Mouse (Mus musculus) hematopoietic stem cell, adult 5-6 weeks (primary cell): ENCODE data around the gene Bmp6. TPM values are rescaled to one million over a fixed set of nuclear protein-coding genes. Genes with fewer than 3 reads are reported as not detected.

Source experiments
- ATAC-seq, 2 experiments: fragments of 125-278 bp in 1 of 2; replicated peaks in 1 of 2; 2 replicates each; pipeline ENCODE4 v1.8.0; 2016 to 2017; ENCODE audit warnings: inconsistent platforms in 2 of 2, mild to moderate bottlenecking in 2 of 2, moderate number of reproducible peaks in 2 of 2, low read depth in 1 of 2, moderate TSS enrichment in 1 of 2; ENCODE audit not compliant: low FRiP score in 2 of 2, poor library complexity in 2 of 2, severe bottlenecking in 2 of 2, insufficient read depth in 1 of 2, low TSS enrichment in 1 of 2
- total RNA-seq: library from RNA; stranded (forward); fragments of 172-1452, 232-1000 nt; gene quantifications from 2 replicates; pipeline ENCODE4 v1.2.3, GENCODE M21; 2017

Bmp6 gene
- total RNA-seq, 1 experiment from 2014 or later, result not detected

GRCm38 (mm10) chr13:38548681-38549080 is 203.8 kb downstream of the Bmp6 start:
- no peak for ATAC-seq

Other genes starting within 250 kb of the Bmp6 start
- 0.35 and 0.69 TPM in 2 replicates for gene Dsp, start 193.8 kb upstream of the Bmp6 start, total RNA-seq
- 131 and 143 TPM in 2 replicates for gene Snrnp48, start 140.2 kb upstream of the Bmp6 start, total RNA-seq
- gene Txndc5, start 183.7 kb downstream of the Bmp6 start, total RNA-seq, result 28.0 and 44.1 TPM in 2 replicates